Mouse (Mus musculus): ENCODE measurements at regions not wholly inside any gene's neighbourhood (a gene's known extent, or its start where the extent isn't known, plus 50 kb on each side); places are given as distances from the start of the nearest gene placed in this dataset.

- TF ChIP-seq CTCF (IDR thresholded peaks at IDR 0.05; ENCODE audit: low read depth) = no peak
- no peak for TF ChIP-seq EP300 (IDR thresholded peaks at IDR 0.05; ENCODE audit: low read depth)
These were observed 101.3 kb upstream of the Sox5 start for GRCm38 (mm10) chr6:144883117-144883516.
